Mouse (Mus musculus): ENCODE results near the gene Morf4l1.

DNA sequence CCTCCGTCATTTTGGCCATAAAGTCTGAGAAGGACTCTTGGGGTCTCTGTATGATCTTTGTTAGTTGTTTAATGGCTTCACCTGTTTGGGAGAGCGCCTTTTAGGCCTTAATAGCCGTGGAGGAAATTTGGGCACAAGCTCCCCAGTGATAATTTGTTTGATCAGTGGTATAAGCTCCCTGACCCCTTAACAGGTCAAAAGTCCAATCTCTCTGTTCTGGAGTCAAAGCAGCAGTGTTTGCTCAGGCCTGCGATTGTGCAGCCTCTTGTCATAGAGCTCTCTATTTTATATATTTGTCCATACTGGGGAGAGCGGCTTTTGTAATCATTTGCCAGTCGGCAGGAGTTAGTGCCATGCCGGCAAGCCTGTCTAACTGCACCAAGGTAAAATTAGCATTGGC, 69.4 kb downstream of the Morf4l1 start:
- TF ChIP-seq CTCF (IDR thresholded peaks at IDR 0.05; ENCODE audit: low read depth) (no peak), EP300 (IDR thresholded peaks at IDR 0.05; ENCODE audit: low read depth) (no peak)
